Mouse (Mus musculus) kidney, embryonic 16.5 days (tissue): ENCODE data around the gene Gstt4. TPM values are rescaled to one million over a fixed set of nuclear protein-coding genes. Genes with fewer than 3 reads are reported as not detected.
"Not testable (repeated sequence)": the region's sequence is repeated elsewhere in the genome, so short reads cannot be mapped to it uniquely, and the experiment has no call there.

Experiments used
- ATAC-seq: fragments of 200-750 bp; cut with Nextera tagmentation; 2 replicates; pipeline ENCODE4 v1.8.0; 2017; ENCODE audit warnings: moderate TSS enrichment; ENCODE audit not compliant: low FRiP score, low TSS enrichment
- H3K27ac ChIP-seq: fragments of 300-500 bp; sonication (generic); 2 replicates; pipeline ENCODE4 v1.5.1; 2014; ENCODE audit warnings: low read length
- H3K27me3 ChIP-seq: fragments of 300-500 bp; sonication (generic); 2 replicates; pipeline ENCODE4 v1.6.1; 2014; ENCODE audit warnings: low read length, control low read depth, mixed read lengths; ENCODE audit not compliant: insufficient read depth
- H3K36me3 ChIP-seq: fragments of 300-500 bp; sonication (generic); 2 replicates; pipeline ENCODE4 v1.6.1; 2014; ENCODE audit warnings: low read length, control low read depth, mixed read lengths; ENCODE audit not compliant: insufficient read depth
- H3K4me1 ChIP-seq: fragments of 300-500 bp; sonication (generic); 2 replicates; pipeline ENCODE4 v1.6.1; 2014; ENCODE audit warnings: low read length, control low read depth, mixed read lengths; ENCODE audit not compliant: insufficient read depth
- H3K4me2 ChIP-seq: fragments of 300-500 bp; sonication (generic); replicated peaks from 2 replicates; pipeline ENCODE4 v1.6.1; 2014; ENCODE audit warnings: low read depth, low read length
- H3K4me3 ChIP-seq: fragments of 300-500 bp; sonication (generic); 2 replicates; pipeline ENCODE4 v1.5.1; 2014; ENCODE audit warnings: mild to moderate bottlenecking, low read length
- H3K9ac ChIP-seq: fragments of 300-500 bp; sonication (generic); replicated peaks from 2 replicates; pipeline ENCODE4 v1.6.1; 2014; ENCODE audit warnings: low read length
- H3K9me3 ChIP-seq: fragments of 300-500 bp; sonication (generic); 2 replicates; pipeline ENCODE4 v1.6.1; 2016; ENCODE audit warnings: low read length, control low read depth
- WGBS: fragments of 180-500 bp; shearing (Covaris S2); extraction: QIAGEN DNeasy Blood & Tissue Kit; methylation state at CpG from one replicate; pipeline ENCODE4 v1.1.7; 2014; 5-methylcytosine and 5-hydroxymethylcytosine counted together
- polyA plus RNA-seq: library from polyadenylated mRNA; unstranded; fragments of >200 nt; fragmentation: Nextera tagmentation; extraction: Ambion mirVana; gene quantifications from 2 replicates; pipeline ENCODE4 v1.2.1, GENCODE M21; 2015

The Gstt4 gene
- polyA plus RNA-seq, 1 experiment from 2014 or later, result not detected

- WGBS, result 84% methylated on average over 6 of the region's 6 CpGs
- ATAC-seq, result no peak
These were observed 32.4 kb upstream of the Gstt4 start for GRCm38 (mm10) chr10:75854791-75855190.

GRCm38 (mm10) chr10:75854096-75854495 lies 31.8 kb upstream of the Gstt4 start:
- no peak for ATAC-seq
- Histone ChIP-seq H3K9me3 (no peaks in the 10 kb centered on the region), H3K4me3 (no peak overlapping the region), H3K27me3 (no peaks in the 10 kb centered on the region), H3K4me1 (peaks cover 25% of the 10 kb centered on the region), H3K9ac (no peak overlapping the region), H3K4me2 (no peak overlapping the region), H3K36me3 (peaks cover 17% of the 10 kb centered on the region), H3K27ac (no peak overlapping the region)
- 39% methylated on average over 5 of the region's 5 CpGs for WGBS

More at GRCm38 (mm10) chr10:75854791-75855190, 32.4 kb upstream of the Gstt4 start:
- no peak overlapping the region for H3K9ac ChIP-seq
- no peaks in the 10 kb centered on the region for H3K9me3 ChIP-seq
- peaks cover 26% of the 10 kb centered on the region for H3K4me1 ChIP-seq
- no peak overlapping the region for H3K4me2 ChIP-seq
- H3K4me3 ChIP-seq, result no peak overlapping the region
- no peaks in the 10 kb centered on the region for H3K27me3 ChIP-seq
- H3K36me3 ChIP-seq, result peaks cover 17% of the 10 kb centered on the region
- H3K27ac ChIP-seq, result no peak overlapping the region

- WGBS, result 30% methylated on average over 10 of the region's 10 CpGs
- no peaks in the 10 kb centered on the region for H3K9me3 ChIP-seq
- ATAC-seq, result no peak; the same call in 1 of the 2 replicates
- no peak overlapping the region for H3K4me2 ChIP-seq
- no peak overlapping the region for H3K27ac ChIP-seq
- H3K4me3 ChIP-seq, result no peak overlapping the region
- H3K9ac ChIP-seq, result no peak overlapping the region
- peaks cover 17% of the 10 kb centered on the region for H3K36me3 ChIP-seq
- H3K27me3 ChIP-seq, result no peaks in the 10 kb centered on the region
- peaks cover 19% of the 10 kb centered on the region for H3K4me1 ChIP-seq
These were observed 31.1 kb upstream of the Gstt4 start for GRCm38 (mm10) chr10:75853452-75853851.

GRCm38 (mm10) chr10:75852539-75853125 lies 30.3 kb upstream of the Gstt4 start:
- Histone ChIP-seq H3K9ac (no peak overlapping the region), H3K9me3 (no peaks in the 10 kb centered on the region), H3K27ac (no peak overlapping the region), H3K27me3 (no peaks in the 10 kb centered on the region), H3K4me3 (no peak overlapping the region), H3K4me1 (peaks cover 11% of the 10 kb centered on the region), H3K4me2 (no peak overlapping the region), H3K36me3 (peaks cover 12% of the 10 kb centered on the region)
- 85% methylated on average over 12 of the region's 12 CpGs for WGBS
- ATAC-seq, result no peak

GRCm38 (mm10) chr10:75851681-75852080 lies 29.3 kb upstream of the Gstt4 start:
- 43% methylated on average over 3 of the region's 3 CpGs for WGBS
- no peak overlapping the region for H3K4me3 ChIP-seq
- H3K27me3 ChIP-seq, result no peaks in the 10 kb centered on the region
- H3K4me2 ChIP-seq, result no peak overlapping the region
- ATAC-seq, result no peak
- H3K36me3 ChIP-seq, result peaks cover 3% of the 10 kb centered on the region; the same call in 1 of the 2 replicates
- H3K27ac ChIP-seq, result no peak overlapping the region
- H3K9ac ChIP-seq, result no peak overlapping the region; the same call in 1 of the 2 replicates
- H3K4me1 ChIP-seq, result peaks cover 10% of the 10 kb centered on the region; the same call in 1 of the 2 replicates
- H3K9me3 ChIP-seq, result no peaks in the 10 kb centered on the region

GRCm38 (mm10) chr10:75851076-75851475 lies 28.7 kb upstream of the Gstt4 start:
- Histone ChIP-seq H3K9me3 (no peaks in the 10 kb centered on the region), H3K4me2 (no peak overlapping the region), H3K36me3 (no peaks in the 10 kb centered on the region), H3K4me1 (peaks cover 10% of the 10 kb centered on the region; the same call in 1 of the 2 replicates), H3K4me3 (no peak overlapping the region), H3K9ac (no peak overlapping the region), H3K27me3 (no peaks in the 10 kb centered on the region), H3K27ac (no peak overlapping the region)
- no peak for ATAC-seq
- 7% methylated on average over 6 of the region's 6 CpGs for WGBS

GRCm38 (mm10) chr10:75848382-75848781 lies 26.0 kb upstream of the Gstt4 start:
- no peak overlapping the region for H3K4me2 ChIP-seq
- H3K4me3 ChIP-seq, result no peak overlapping the region
- H3K9ac ChIP-seq, result no peak overlapping the region
- H3K27ac ChIP-seq, result no peak overlapping the region
- no peaks in the 10 kb centered on the region for H3K9me3 ChIP-seq
- no peaks in the 10 kb centered on the region for H3K27me3 ChIP-seq
- no peaks in the 10 kb centered on the region for H3K36me3 ChIP-seq
- ATAC-seq, result no peak
- 22% methylated on average over 3 of the region's 3 CpGs for WGBS
- peaks cover 10% of the 10 kb centered on the region; the same call in 1 of the 2 replicates for H3K4me1 ChIP-seq

GRCm38 (mm10) chr10:75845306-75845930 lies 23.1 kb upstream of the Gstt4 start:
- Histone ChIP-seq H3K9ac (no peak overlapping the region), H3K4me2 (no peak overlapping the region), H3K4me3 (no peak overlapping the region), H3K27me3 (no peaks in the 10 kb centered on the region), H3K36me3 (no peaks in the 10 kb centered on the region), H3K4me1 (no peaks in the 10 kb centered on the region), H3K27ac (no peak overlapping the region), H3K9me3 (no peaks in the 10 kb centered on the region)
- ATAC-seq, result no peak
- WGBS, result 71% methylated on average over 6 of the region's 6 CpGs

- Histone ChIP-seq H3K27me3 (no peaks in the 10 kb centered on the region), H3K4me1 (no peaks in the 10 kb centered on the region), H3K36me3 (no peaks in the 10 kb centered on the region), H3K4me3 (no peak overlapping the region), H3K27ac (no peak overlapping the region), H3K9me3 (no peaks in the 10 kb centered on the region), H3K9ac (no peak overlapping the region), H3K4me2 (no peak overlapping the region)
- ATAC-seq, result no peak
- WGBS, result 85% methylated on average over 1 of the region's 1 CpGs
These were observed 22.5 kb upstream of the Gstt4 start for GRCm38 (mm10) chr10:75844800-75845199.

- H3K9me3 ChIP-seq, H3K27me3 ChIP-seq, ATAC-seq, H3K4me3 ChIP-seq, H3K9ac ChIP-seq, H3K4me1 ChIP-seq, H3K4me2 ChIP-seq, H3K27ac ChIP-seq, H3K36me3 ChIP-seq: not testable (repeated sequence)
- WGBS, result 74% methylated on average over 6 of the region's 6 CpGs
These were observed 21.6 kb upstream of the Gstt4 start for GRCm38 (mm10) chr10:75843898-75844297.
